Mouse (Mus musculus): ENCODE data around the gene Inca1.

DNA sequence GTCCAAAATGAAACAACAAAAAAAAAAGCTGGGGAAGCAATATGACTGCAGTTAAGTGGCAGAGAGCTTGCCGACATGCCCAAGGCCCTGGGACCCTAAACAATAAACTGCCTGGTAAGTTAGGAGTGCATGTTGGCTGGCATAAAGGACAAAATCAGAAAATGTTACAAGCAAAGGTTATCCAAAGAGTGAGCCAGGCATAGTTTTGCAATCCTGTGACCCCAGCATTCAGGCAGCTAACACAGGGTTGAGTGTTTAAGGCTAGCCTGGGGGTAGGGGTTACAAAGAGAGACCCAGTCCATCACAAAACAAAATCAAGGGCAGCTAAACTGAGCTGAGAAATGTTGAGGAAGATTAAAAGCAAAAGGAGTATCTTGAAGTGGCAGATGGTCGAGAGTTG, 904 bp downstream of the Inca1 start:
- TF ChIP-seq GATA1 (IDR thresholded peaks at IDR 0.05; ENCODE audit: borderline replicate concordance, low read length) = no peak
- TF ChIP-seq FLI1 (IDR thresholded peaks at IDR 0.05; ENCODE audit: low read length) = no peak

All from megakaryocyte, embryonic 14.5 days (primary cell).